Mouse (Mus musculus): ENCODE data around the gene Lmtk3. TPM values are rescaled to one million over a fixed set of nuclear protein-coding genes. Genes with fewer than 3 reads are reported as not detected.

The Lmtk3 gene
- polyA plus RNA-seq, 1 experiment from 2014 or later = 2.5 TPM

DNA sequence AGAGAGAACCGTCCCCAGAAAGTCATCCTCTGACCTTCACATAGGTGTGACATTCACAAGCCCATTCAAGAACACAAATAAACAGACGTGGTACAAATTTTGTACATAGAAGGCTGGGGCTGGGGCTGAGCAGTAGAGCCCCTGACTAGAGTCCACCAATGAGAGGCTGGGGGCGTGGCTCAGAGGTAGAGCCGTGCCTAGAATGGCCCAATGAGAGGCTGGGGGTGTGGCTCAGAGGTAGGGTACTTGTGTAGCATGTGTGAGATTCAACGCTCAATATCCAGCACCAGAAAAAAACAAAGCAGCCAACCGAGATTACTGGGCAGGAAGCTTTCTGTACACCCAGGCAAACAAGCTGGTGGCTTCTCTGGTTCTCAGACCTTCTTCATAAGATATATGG, 27.8 kb upstream of the Lmtk3 start:
- Histone ChIP-seq H3K9me3 (replicated peaks) (no peaks in the 10 kb centered on the region), H3K27ac (no peak overlapping the region), H3K4me3 (replicated peaks) (no peak overlapping the region), H3K4me2 (no peak overlapping the region), H3K4me1 (peaks cover 13% of the 10 kb centered on the region), H3K36me3 (no peaks in the 10 kb centered on the region), H3K27me3 (peaks cover 31% of the 10 kb centered on the region), H3K9ac (no peak overlapping the region)
- ATAC-seq (replicated peaks; ENCODE audit: low FRiP score) = no peak
- WGBS = 56% methylated on average over 6 of the region's 6 CpGs

DNA sequence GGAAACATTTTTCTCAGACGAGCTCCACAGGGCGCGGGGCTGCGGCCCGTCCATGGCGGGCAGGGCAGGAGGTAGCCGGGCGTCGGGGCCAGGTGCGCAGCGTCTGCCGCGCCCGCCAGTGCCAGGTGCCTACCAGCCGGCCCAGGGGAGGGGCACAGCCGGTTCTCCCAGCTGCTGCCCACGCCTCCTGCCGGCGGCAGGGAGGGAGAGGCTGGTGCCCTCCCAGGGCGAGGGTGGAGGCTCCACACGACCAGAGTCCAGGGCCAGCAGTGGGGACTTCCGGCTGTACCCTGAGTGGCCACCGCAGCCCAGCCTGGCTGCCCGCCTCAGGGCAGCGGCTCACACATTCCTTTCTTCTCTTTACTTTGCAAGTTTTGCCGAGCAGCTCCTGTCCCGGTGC, 24.1 kb upstream of the Lmtk3 start:
- 4% methylated on average over 27 of the region's 27 CpGs for WGBS
- Histone ChIP-seq H3K27me3 (peaks cover 31% of the 10 kb centered on the region), H3K36me3 (no peaks in the 10 kb centered on the region), H3K9me3 (replicated peaks) (no peaks in the 10 kb centered on the region), H3K9ac (peak overlapping the region; percentile 18; the same call in 1 of the 2 replicates), H3K27ac (peak overlapping the region; percentile 56; the same call in 1 of the 2 replicates), H3K4me1 (peaks cover 10% of the 10 kb centered on the region), H3K4me3 (replicated peaks) (peak overlapping the region; percentile 30), H3K4me2 (peak overlapping the region; percentile 63)
- peak; percentile 85 for ATAC-seq (replicated peaks; ENCODE audit: low FRiP score)

DNA sequence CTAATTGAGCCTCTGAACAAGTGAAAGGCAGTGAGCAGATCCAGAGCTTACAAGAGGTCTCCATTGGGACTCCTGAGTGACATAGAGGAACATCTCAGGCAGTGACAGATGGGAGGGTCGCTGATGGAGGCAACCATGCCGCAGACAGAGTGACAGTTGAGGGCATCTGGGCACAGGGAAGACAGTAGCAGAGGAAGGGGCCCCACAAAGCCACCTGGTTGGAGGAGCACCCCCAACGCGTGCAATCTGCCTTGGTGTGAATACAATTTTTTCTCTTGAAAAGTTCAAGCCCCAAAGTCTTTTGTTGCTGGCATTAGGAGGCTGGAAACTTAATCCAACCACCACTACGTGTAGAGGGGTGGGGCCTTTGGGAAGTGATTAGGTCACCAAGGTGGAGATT, 23.4 kb upstream of the Lmtk3 start:
- Histone ChIP-seq H3K4me2 (no peak overlapping the region), H3K27ac (no peak overlapping the region), H3K27me3 (peaks cover 31% of the 10 kb centered on the region), H3K4me3 (replicated peaks) (no peak overlapping the region), H3K4me1 (peaks cover 10% of the 10 kb centered on the region), H3K9me3 (replicated peaks) (no peaks in the 10 kb centered on the region), H3K9ac (0 out of 2 replicates have a peak overlapping the region, but pooled peaks have one; percentile 18), H3K36me3 (no peaks in the 10 kb centered on the region)
- WGBS = 65% methylated on average over 5 of the region's 5 CpGs
- no peak for ATAC-seq (replicated peaks; ENCODE audit: low FRiP score)

DNA sequence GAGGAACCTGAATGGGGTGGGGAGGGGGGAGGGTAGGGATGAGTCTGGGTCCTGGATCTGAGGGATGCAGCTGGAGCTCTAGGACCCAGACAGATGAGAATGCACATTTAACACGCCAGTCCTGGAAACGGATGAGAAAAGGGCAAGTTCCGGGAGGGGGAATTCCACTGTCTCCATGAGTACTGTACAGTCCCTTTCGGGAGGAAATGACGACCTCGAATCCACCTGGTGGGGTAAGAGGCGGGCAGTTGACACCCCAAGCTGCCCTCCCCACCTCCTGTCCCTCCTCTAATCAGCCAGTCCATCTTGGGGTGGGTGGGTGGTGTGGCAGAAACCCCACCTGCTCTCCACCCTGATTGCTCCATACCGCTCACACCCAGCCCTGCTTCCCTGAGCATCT, 17.5 kb upstream of the Lmtk3 start:
- no peaks in the 10 kb centered on the region for H3K9me3 ChIP-seq (replicated peaks)
- 56% methylated on average over 8 of the region's 8 CpGs for WGBS
- no peak for ATAC-seq (replicated peaks; ENCODE audit: low FRiP score)
- no peaks in the 10 kb centered on the region for H3K36me3 ChIP-seq
- no peak overlapping the region for H3K27ac ChIP-seq
- H3K9ac ChIP-seq = no peak overlapping the region
- H3K4me3 ChIP-seq (replicated peaks) = no peak overlapping the region
- no peak overlapping the region for H3K4me2 ChIP-seq
- H3K4me1 ChIP-seq = peaks cover 13% of the 10 kb centered on the region
- H3K27me3 ChIP-seq = no peaks in the 10 kb centered on the region

DNA sequence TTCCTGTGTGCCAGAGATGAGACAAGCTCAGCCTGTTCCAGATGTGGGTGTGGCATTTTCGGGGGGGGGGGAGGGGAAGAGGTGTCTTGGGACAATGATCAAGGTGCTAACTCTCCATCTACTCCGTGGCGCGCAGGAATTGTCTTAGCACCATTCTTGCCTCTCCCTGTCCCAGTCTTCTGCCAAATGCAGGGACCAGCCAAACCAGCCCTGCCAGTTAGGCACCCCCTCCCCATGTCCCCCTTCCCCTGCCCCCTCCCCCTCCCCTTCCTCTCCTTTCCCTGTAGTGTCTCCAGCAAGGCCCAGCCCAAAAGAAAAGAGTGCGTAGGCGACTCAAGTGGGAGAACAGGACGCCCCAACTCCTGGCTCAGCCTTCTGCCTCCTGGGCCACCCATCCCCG, 16.8 kb upstream of the Lmtk3 start:
- Histone ChIP-seq H3K4me3 (replicated peaks) (no peak overlapping the region), H3K27me3 (no peaks in the 10 kb centered on the region), H3K9me3 (replicated peaks) (no peaks in the 10 kb centered on the region), H3K27ac (no peak overlapping the region), H3K4me1 (peaks cover 16% of the 10 kb centered on the region), H3K4me2 (0 out of 2 replicates have a peak overlapping the region, but pooled peaks have one; percentile 3), H3K36me3 (no peaks in the 10 kb centered on the region), H3K9ac (no peak overlapping the region)
- no peak; the same call in 1 of the 2 replicates for ATAC-seq (replicated peaks; ENCODE audit: low FRiP score)
- WGBS = 46% methylated on average over 8 of the region's 8 CpGs

DNA sequence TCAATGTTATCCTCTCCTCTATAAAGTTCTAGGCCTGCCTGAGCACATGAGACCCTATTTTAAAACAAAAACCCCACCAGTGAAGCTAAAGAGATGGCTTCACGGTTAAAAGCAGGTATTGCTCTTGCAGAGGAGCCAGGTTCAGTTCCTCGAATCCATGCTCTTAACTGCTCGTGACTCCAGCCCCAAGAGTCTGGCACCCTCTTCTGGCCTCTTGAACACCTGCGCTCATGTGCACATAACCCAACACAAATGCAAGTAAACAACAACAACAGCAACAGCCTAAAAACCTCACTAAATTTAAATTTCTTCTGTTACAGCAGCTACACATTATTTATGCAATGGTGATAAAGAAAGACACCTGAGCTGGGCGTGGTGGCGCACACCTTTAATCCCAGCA, 16.0 kb upstream of the Lmtk3 start:
- Histone ChIP-seq H3K36me3 (no peaks in the 10 kb centered on the region), H3K27ac (no peak overlapping the region), H3K4me2 (no peak overlapping the region), H3K4me1 (peaks cover 16% of the 10 kb centered on the region), H3K4me3 (replicated peaks) (no peak overlapping the region), H3K9me3 (replicated peaks) (no peaks in the 10 kb centered on the region), H3K27me3 (no peaks in the 10 kb centered on the region), H3K9ac (no peak overlapping the region)
- WGBS = 95% methylated on average over 6 of the region's 6 CpGs
- no peak for ATAC-seq (replicated peaks; ENCODE audit: low FRiP score)

DNA sequence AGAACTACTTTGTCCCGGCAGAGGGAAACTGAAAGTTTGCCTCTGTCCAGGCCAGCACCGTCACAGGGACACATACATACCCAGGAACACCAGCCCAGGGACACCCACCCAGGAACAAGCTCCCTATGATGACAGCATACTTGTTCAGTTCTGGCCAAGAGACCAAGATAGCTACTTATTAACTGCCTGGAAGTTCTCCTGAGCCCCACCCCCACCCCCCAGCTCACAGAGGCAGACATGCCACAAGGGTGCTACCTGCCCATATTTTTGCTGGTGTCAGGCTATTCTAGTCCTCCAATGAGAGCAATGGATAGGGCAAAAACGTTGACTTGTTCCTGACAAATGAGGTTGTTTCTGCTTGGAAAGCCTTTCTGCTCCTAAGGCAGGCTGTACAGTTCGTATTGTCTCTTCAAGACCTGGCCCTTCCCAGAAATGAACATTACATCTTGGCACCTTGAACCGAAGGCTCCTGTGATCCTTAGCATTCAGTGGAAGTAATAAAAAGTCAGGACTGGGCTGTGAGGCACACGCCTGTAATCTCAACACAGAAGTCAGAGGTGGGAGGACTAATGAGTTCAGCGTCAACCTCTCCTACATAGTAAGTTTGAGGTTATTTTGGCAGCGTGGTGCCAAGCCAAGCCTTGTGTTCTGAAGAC, 13.0 kb upstream of the Lmtk3 start:
- H3K4me1 ChIP-seq = peaks cover 16% of the 10 kb centered on the region
- no peak overlapping the region; the same call in 1 of the 2 replicates for H3K9ac ChIP-seq
- H3K27ac ChIP-seq = peak overlapping the region; percentile 18; the same call in 1 of the 2 replicates
- no peaks in the 10 kb centered on the region for H3K9me3 ChIP-seq (replicated peaks)
- H3K4me3 ChIP-seq (replicated peaks) = no peak overlapping the region
- ATAC-seq (replicated peaks; ENCODE audit: low FRiP score) = no peak; the same call in 1 of the 2 replicates
- H3K36me3 ChIP-seq = no peaks in the 10 kb centered on the region
- 0 out of 2 replicates have a peak, but pooled peaks cover 2% of the 10 kb centered on the region for H3K27me3 ChIP-seq
- WGBS = 64% methylated on average over 8 of the region's 8 CpGs
- H3K4me2 ChIP-seq = no peak overlapping the region

DNA sequence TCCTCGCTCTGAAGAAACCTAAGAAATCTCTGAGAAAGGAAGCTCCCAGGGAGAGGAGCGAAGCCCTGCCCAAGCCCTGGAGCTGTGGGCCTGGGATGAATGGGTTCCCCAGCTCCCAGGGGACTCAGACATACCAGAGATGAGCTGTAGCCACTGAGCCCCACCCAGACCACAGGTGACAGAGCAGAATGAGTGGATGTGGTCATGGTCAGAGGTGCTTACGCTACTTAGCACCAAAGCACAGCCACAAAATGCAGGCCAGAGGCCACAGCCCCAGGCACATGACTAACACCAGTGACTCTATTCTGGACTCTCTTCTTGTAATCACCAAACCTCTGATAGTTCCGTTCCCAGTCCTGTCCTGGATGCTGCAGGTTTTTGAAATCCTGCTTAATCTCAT, 12.4 kb upstream of the Lmtk3 start:
- 70% methylated on average over 4 of the region's 4 CpGs for WGBS
- Histone ChIP-seq H3K4me2 (no peak overlapping the region), H3K9ac (no peak overlapping the region), H3K9me3 (replicated peaks) (no peaks in the 10 kb centered on the region), H3K4me3 (replicated peaks) (no peak overlapping the region), H3K27ac (peak overlapping the region; percentile 18; the same call in 1 of the 2 replicates), H3K36me3 (no peaks in the 10 kb centered on the region), H3K27me3 (0 out of 2 replicates have a peak, but pooled peaks cover 2% of the 10 kb centered on the region), H3K4me1 (peaks cover 14% of the 10 kb centered on the region)
- ATAC-seq (replicated peaks; ENCODE audit: low FRiP score) = no peak

DNA sequence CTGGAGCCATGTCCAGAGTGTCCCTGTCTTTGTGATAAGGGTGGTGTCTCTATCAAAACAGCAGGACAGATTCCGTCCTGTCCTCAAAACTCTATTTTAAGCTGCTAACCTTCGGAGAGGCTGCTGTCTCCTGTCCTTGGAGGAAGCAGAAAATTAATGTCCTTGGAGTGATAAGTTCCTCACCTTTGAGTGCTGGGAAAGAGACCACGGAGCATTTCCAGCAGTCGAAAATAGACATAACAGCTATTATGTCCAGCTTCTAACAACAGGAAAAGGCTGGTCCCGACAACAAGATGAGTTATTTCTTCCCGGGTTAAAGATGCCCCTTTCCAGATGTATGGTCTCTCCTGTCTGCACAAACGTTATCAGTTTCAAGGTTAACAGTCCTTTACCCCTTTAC, 8.3 kb upstream of the Lmtk3 start:
- Histone ChIP-seq H3K27ac (no peak overlapping the region), H3K4me2 (no peak overlapping the region), H3K4me1 (peaks cover 18% of the 10 kb centered on the region), H3K9ac (no peak overlapping the region), H3K9me3 (replicated peaks) (no peaks in the 10 kb centered on the region), H3K36me3 (no peaks in the 10 kb centered on the region), H3K4me3 (replicated peaks) (no peak overlapping the region), H3K27me3 (peaks cover 2% of the 10 kb centered on the region; the same call in 1 of the 2 replicates)
- ATAC-seq (replicated peaks; ENCODE audit: low FRiP score) = no peak
- WGBS = 54% methylated on average over 7 of the region's 7 CpGs

DNA sequence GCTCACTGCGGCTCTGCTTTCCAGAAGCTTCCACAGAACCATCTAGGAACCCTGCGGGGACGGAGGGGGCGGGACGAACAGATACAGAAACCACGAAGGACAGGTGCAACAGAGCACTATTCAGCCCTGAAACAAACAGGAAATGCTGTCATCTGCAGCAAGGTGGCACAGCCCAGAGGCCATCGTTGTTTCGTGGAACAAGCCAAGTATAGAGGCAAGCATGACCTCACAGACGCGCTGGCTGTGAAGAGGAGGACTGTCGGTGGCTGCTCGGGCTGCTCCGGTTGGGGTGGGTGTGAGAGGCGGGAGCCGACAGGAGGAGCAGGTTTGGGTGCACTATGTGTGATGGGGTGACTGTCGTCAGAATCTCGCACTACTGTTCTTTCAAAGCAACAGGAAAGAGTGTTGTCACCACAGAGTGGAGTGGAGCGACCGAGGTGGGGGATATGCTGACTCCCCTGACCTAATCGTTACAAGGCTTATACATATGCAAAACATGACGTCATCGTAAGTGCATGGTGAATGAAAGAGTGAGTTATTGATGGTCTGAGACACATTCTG, 4.4 kb upstream of the Lmtk3 start:
- Histone ChIP-seq H3K4me1 (peaks cover 19% of the 10 kb centered on the region), H3K27me3 (peaks cover 9% of the 10 kb centered on the region; the same call in 1 of the 2 replicates), H3K27ac (no peak overlapping the region), H3K36me3 (no peaks in the 10 kb centered on the region), H3K9me3 (replicated peaks) (no peaks in the 10 kb centered on the region), H3K4me2 (peak overlapping the region; percentile 50), H3K9ac (no peak overlapping the region), H3K4me3 (replicated peaks) (peak overlapping the region; percentile 8)
- WGBS = 18% methylated on average over 22 of the region's 22 CpGs
- no peak for ATAC-seq (replicated peaks; ENCODE audit: low FRiP score)

DNA sequence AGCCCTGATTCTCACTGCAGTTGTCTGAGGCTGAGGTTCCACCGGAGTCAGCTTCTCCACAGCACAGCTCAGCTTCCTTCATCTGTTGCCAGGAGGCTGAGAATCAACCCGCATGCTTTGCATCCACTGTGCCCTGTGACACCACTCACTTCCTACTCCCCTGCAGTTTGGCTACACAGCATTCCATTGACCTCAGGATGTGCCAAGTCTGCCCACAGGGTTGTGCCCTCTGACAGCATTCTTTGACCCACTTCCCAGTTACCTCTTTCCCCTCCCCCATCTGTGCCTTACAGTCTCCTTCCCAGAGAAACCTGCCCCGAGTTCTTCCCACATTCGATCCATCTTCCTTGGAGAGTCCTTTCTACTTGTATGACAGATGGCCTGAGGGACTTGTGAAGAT, 1.3 kb upstream of the Lmtk3 start:
- H3K4me3 ChIP-seq (replicated peaks) = no peak overlapping the region
- peaks cover 50% of the 10 kb centered on the region for H3K4me1 ChIP-seq
- ATAC-seq (replicated peaks; ENCODE audit: low FRiP score) = no peak
- 61% methylated on average over 4 of the region's 4 CpGs for WGBS
- H3K9ac ChIP-seq = no peak overlapping the region
- peaks cover 12% of the 10 kb centered on the region; the same call in 1 of the 2 replicates for H3K27me3 ChIP-seq
- no peaks in the 10 kb centered on the region for H3K9me3 ChIP-seq (replicated peaks)
- no peaks in the 10 kb centered on the region for H3K36me3 ChIP-seq
- no peak overlapping the region for H3K4me2 ChIP-seq
- no peak overlapping the region for H3K27ac ChIP-seq

DNA sequence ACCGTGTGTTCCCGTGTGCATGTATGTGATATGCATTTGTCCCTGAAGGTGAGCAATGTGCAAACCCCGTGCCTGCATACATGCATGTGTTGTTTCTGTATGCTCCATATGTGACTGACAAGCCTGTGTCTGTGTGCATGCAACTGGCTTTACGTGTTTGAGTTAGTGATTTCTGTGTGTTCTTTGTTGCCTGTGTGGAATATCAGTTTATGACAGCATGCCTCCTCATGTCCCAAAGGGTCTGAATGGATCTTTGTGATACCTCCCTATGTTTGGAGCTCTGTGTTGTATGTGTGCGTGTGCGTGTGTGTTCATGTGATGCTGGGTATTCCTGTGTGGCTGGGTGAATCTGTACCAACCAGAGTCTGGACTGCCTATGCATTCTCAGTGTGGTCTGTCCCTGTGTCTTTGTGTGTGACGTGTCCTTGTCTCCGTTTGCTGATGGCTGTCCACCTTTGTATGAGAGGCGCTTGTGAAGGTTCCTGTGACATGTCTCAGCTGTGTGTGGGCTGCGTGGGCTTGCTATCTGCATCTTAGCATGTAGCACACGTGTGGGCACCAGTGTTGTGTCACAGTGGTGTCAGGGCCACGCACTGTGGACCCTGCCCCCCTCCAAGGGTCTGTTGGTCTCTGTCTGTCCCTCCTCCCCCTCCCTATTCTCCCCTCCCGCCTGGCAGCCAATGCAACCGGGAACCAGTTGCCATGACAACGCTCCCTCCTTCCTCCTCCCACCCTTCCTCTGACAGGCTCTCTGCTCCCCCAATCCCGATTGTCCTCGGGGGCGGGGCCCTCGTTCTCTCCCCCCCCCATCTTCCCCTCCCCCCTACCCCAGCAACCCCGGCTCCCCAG, 1.2 kb downstream of the Lmtk3 start, which contains the start of gene Sult2b1:
TSS of gene Sult2b1 (minus strand) at position 146 of the 849 bp plus-strand sequence.
- Histone ChIP-seq H3K9ac (peak within 1 kb of the TSS; percentile 68), H3K4me1 (peaks cover 46% of the 10 kb centered on the region), H3K27ac (peak within 1 kb of the TSS; percentile 68), H3K4me3 (replicated peaks) (peak within 1 kb of the TSS; percentile 72), H3K4me2 (peak within 1 kb of the TSS; percentile 95), H3K9me3 (replicated peaks) (no peaks in the 10 kb centered on the region), H3K36me3 (peaks cover 17% of the 10 kb centered on the region), H3K27me3 (peaks cover 12% of the 10 kb centered on the region; the same call in 1 of the 2 replicates)
- 26% methylated on average over 19 of the region's 20 CpGs for WGBS
- ATAC-seq (replicated peaks; ENCODE audit: low FRiP score) = peak; percentile 16

Measured in kidney, embryonic 15.5 days (tissue).